Mouse (Mus musculus): ENCODE measurements at regions not wholly inside any gene's neighbourhood (a gene's known extent, or its start where the extent isn't known, plus 50 kb on each side); places are given as distances from the start of the nearest gene placed in this dataset.

DNA sequence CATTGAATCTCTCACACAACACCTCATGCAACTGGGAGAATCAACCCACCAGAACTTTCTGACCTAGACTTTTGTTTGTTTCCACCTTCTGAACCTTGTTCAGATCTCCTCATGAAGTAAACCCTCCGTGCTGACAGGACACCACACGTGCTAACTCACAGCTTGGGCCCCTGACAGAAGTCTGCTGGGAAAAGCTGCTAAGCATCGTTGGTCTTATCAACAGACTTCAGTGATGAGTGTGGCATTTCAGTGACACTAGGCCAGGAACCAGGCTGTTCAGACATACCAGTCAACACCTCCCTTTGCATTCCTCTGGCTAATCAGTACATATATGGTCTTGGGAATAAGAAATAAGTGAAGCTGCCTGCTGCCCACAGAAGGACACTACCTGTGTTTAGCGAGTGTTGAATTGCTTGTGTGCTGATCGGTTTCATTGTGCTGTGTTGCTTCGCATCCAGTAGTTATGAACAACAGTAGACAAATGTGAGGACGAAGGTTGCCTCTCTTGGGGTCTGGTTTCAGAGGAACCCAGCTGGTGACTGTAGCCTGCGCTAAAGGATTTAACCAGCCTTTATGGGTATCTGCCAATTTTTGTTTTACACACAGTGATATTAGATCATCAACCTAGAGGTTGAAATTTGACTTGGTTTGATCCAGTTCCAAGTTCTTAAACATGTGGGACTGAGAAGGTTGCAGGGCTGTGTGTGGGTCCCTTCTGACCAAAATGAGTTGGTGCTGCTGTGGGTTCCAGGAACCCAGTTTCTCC, 224.6 kb upstream of the Ttc29 start:
- no peaks in the 10 kb centered on the region for H3K9me3 ChIP-seq (ENCODE audit: low read length)
- no peaks in the 10 kb centered on the region for H3K36me3 ChIP-seq (replicated peaks; ENCODE audit: insufficient read depth, low read length)
- 61% methylated on average over 8 of the region's 8 CpGs for WGBS (ENCODE audit: insufficient replicate concordance)
- H3K4me2 ChIP-seq (ENCODE audit: low read depth, low read length) = no peak overlapping the region
- no peak overlapping the region for H3K4me3 ChIP-seq (ENCODE audit: low read depth, low read length)
- no peaks in the 10 kb centered on the region for H3K27me3 ChIP-seq (ENCODE audit: insufficient read depth, low read length)
- DNase-seq (no peak), ATAC-seq (no peak)
- H3K4me1 ChIP-seq (ENCODE audit: insufficient read depth) = no peaks in the 10 kb centered on the region
- H3K9ac ChIP-seq (replicated peaks) = no peak overlapping the region
- no peak for TF ChIP-seq CTCF (IDR thresholded peaks at IDR 0.05; ENCODE audit: low read depth)
- TF ChIP-seq EP300 (IDR thresholded peaks at IDR 0.05; ENCODE audit: low read depth) = no peak
- no peak overlapping the region for H3K27ac ChIP-seq (ENCODE audit: low read depth)

DNA sequence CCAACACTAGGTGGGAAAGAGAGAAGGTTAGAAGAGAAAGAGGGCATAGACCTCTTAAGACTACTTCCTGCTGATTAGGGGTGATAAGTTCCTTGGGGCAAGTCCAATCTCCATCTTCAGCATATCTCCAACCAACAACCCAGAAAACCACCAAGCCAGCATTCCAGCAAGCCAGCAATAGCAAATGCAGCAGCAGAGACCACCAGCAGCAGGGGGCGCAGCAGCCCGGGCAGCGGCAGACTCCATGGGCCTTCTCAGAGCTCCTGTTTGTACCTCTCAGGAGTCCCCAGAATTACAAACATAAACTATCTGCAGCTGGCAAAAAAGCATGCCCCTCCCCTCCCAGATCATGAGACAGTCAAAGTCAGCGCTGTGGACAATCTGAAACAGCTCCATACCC, 222.0 kb upstream of the Ttc29 start:
- no peaks in the 10 kb centered on the region for H3K36me3 ChIP-seq (replicated peaks; ENCODE audit: insufficient read depth, low read length)
- no peaks in the 10 kb centered on the region for H3K4me1 ChIP-seq (ENCODE audit: insufficient read depth)
- 47% methylated on average over 4 of the region's 4 CpGs for WGBS (ENCODE audit: insufficient replicate concordance)
- 0 out of 2 replicates have a peak, but pooled peaks have one; percentile 10 for TF ChIP-seq CTCF (IDR thresholded peaks at IDR 0.05; ENCODE audit: low read depth)
- no peak for TF ChIP-seq EP300 (IDR thresholded peaks at IDR 0.05; ENCODE audit: low read depth)
- H3K27ac ChIP-seq (ENCODE audit: low read depth) = no peak overlapping the region
- H3K9ac ChIP-seq (replicated peaks) = no peak overlapping the region
- ATAC-seq (no peak), DNase-seq (no peak)
- H3K27me3 ChIP-seq (ENCODE audit: insufficient read depth, low read length) = no peaks in the 10 kb centered on the region
- no peak overlapping the region for H3K4me2 ChIP-seq (ENCODE audit: low read depth, low read length)
- H3K4me3 ChIP-seq (ENCODE audit: low read depth, low read length) = no peak overlapping the region
- H3K9me3 ChIP-seq (ENCODE audit: low read length) = no peaks in the 10 kb centered on the region

- Histone ChIP-seq H3K9me3 (ENCODE audit: low read length) (no peaks in the 10 kb centered on the region), H3K27ac (ENCODE audit: low read depth) (no peak overlapping the region), H3K4me1 (ENCODE audit: insufficient read depth) (no peaks in the 10 kb centered on the region), H3K36me3 (replicated peaks; ENCODE audit: insufficient read depth, low read length) (no peaks in the 10 kb centered on the region), H3K27me3 (ENCODE audit: insufficient read depth, low read length) (no peaks in the 10 kb centered on the region), H3K4me2 (ENCODE audit: low read depth, low read length) (no peak overlapping the region), H3K9ac (replicated peaks) (no peak overlapping the region), H3K4me3 (ENCODE audit: low read depth, low read length) (no peak overlapping the region)
- no peak for TF ChIP-seq EP300 (IDR thresholded peaks at IDR 0.05; ENCODE audit: low read depth)
- TF ChIP-seq CTCF (IDR thresholded peaks at IDR 0.05; ENCODE audit: low read depth) = no peak
- WGBS (ENCODE audit: insufficient replicate concordance) = 62% methylated on average over 3 of the region's 3 CpGs
- ATAC-seq (no peak), DNase-seq (no peak)
Measured at GRCm38 (mm10) chr8:78000303-78000702, 212.8 kb upstream of the Ttc29 start.

GRCm38 (mm10) chr8:78001656-78002055, 211.4 kb upstream of the Ttc29 start:
- Histone ChIP-seq H3K9ac (replicated peaks) (no peak overlapping the region), H3K4me2 (ENCODE audit: low read depth, low read length) (no peak overlapping the region), H3K4me1 (ENCODE audit: insufficient read depth) (no peaks in the 10 kb centered on the region), H3K9me3 (ENCODE audit: low read length) (no peaks in the 10 kb centered on the region), H3K4me3 (ENCODE audit: low read depth, low read length) (no peak overlapping the region), H3K27me3 (ENCODE audit: insufficient read depth, low read length) (no peaks in the 10 kb centered on the region), H3K27ac (ENCODE audit: low read depth) (no peak overlapping the region), H3K36me3 (replicated peaks; ENCODE audit: insufficient read depth, low read length) (no peaks in the 10 kb centered on the region)
- WGBS (ENCODE audit: insufficient replicate concordance) = 54% methylated on average over 5 of the region's 5 CpGs
- no peak for ATAC-seq
- TF ChIP-seq CTCF (IDR thresholded peaks at IDR 0.05; ENCODE audit: low read depth) = no peak
- TF ChIP-seq EP300 (IDR thresholded peaks at IDR 0.05; ENCODE audit: low read depth) = no peak
- DNase-seq = no peak

- DNase-seq = no peak
- no peaks in the 10 kb centered on the region for H3K4me1 ChIP-seq (ENCODE audit: insufficient read depth)
- no peaks in the 10 kb centered on the region for H3K36me3 ChIP-seq (replicated peaks; ENCODE audit: insufficient read depth, low read length)
- no peak overlapping the region for H3K9ac ChIP-seq (replicated peaks)
- H3K27ac ChIP-seq (ENCODE audit: low read depth) = no peak overlapping the region
- no peak overlapping the region for H3K4me3 ChIP-seq (ENCODE audit: low read depth, low read length)
- no peak for ATAC-seq
- no peaks in the 10 kb centered on the region for H3K9me3 ChIP-seq (ENCODE audit: low read length)
- WGBS (ENCODE audit: insufficient replicate concordance) = 50% methylated on average over 3 of the region's 3 CpGs
- no peak overlapping the region for H3K4me2 ChIP-seq (ENCODE audit: low read depth, low read length)
- TF ChIP-seq EP300 (IDR thresholded peaks at IDR 0.05; ENCODE audit: low read depth) = no peak
- TF ChIP-seq CTCF (IDR thresholded peaks at IDR 0.05; ENCODE audit: low read depth) = no peak
- no peaks in the 10 kb centered on the region for H3K27me3 ChIP-seq (ENCODE audit: insufficient read depth, low read length)
Measured at GRCm38 (mm10) chr8:78002071-78002470, 211.0 kb upstream of the Ttc29 start.

DNA sequence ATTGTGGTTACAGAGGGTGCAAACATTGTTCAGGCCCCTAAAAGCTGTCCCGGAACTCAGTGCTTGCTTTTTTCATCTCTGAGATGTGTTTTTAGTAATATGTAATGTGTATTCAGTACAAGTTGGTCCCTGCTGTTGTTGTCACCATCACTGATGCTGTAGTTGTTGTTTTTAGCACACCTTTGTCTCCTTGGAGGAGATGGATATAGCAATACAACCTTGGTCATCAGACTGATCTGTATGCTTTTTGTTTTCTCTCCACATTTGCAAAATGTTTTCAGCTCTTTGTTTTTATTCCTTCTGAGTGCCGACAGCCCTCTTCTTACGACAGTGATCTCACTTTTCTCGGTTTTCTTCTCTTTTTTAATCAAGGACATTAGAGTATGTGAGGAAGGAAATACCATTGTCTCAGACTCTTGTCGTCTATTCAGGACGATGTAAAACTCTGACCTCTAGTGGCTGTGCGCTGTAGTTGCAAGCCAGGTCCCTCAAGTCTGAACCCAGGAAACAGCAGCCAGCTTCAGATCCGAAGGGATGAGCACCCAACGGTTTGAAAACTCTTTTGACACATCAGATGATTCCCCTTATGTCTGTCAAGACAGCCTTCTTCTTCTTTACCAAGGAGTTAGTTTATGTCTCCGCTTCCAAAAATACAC, 209.1 kb upstream of the Ttc29 start:
- H3K9me3 ChIP-seq (ENCODE audit: low read length) = no peaks in the 10 kb centered on the region
- H3K36me3 ChIP-seq (replicated peaks; ENCODE audit: insufficient read depth, low read length) = no peaks in the 10 kb centered on the region
- H3K9ac ChIP-seq (replicated peaks) = no peak overlapping the region
- no peak for ATAC-seq
- no peak overlapping the region for H3K4me3 ChIP-seq (ENCODE audit: low read depth, low read length)
- no peaks in the 10 kb centered on the region for H3K4me1 ChIP-seq (ENCODE audit: insufficient read depth)
- H3K4me2 ChIP-seq (ENCODE audit: low read depth, low read length) = no peak overlapping the region
- H3K27ac ChIP-seq (ENCODE audit: low read depth) = no peak overlapping the region
- TF ChIP-seq CTCF (IDR thresholded peaks at IDR 0.05; ENCODE audit: low read depth) (peak; percentile 86), EP300 (IDR thresholded peaks at IDR 0.05; ENCODE audit: low read depth) (no peak)
- DNase-seq = peak; percentile 45
- no peaks in the 10 kb centered on the region for H3K27me3 ChIP-seq (ENCODE audit: insufficient read depth, low read length)
- WGBS (ENCODE audit: insufficient replicate concordance) = 14% methylated on average over 10 of the region's 10 CpGs
